Mouse (Mus musculus) midbrain, embryonic 13.5 days (tissue): ENCODE results near the gene Psd4. TPM values are rescaled to one million over a fixed set of nuclear protein-coding genes. Genes with fewer than 3 reads are reported as not detected.

Experiments
- ATAC-seq: fragments of 200-750 bp; cut with Nextera tagmentation; 2 replicates; pipeline ENCODE4 v1.8.0; 2017; ENCODE audit warnings: mild to moderate bottlenecking, moderate TSS enrichment, moderate library complexity
- H3K27ac ChIP-seq: fragments of 300-500 bp; sonication (generic); 2 replicates; pipeline ENCODE4 v1.5.1; 2015; ENCODE audit warnings: inconsistent platforms, mild to moderate bottlenecking, moderate library complexity
- H3K27me3 ChIP-seq: fragments of 300-500 bp; sonication (generic); 2 replicates; pipeline ENCODE4 v1.6.1; 2015; ENCODE audit warnings: mild to moderate bottlenecking, inconsistent platforms
- H3K36me3 ChIP-seq: fragments of 300-500 bp; sonication (generic); 2 replicates; pipeline ENCODE4 v1.6.1; 2015; ENCODE audit warnings: mild to moderate bottlenecking, inconsistent platforms
- H3K4me1 ChIP-seq: fragments of 300-500 bp; sonication (generic); replicated peaks from 2 replicates; pipeline ENCODE4 v1.6.1; 2015; ENCODE audit warnings: inconsistent platforms
- H3K4me2 ChIP-seq: fragments of 300-500 bp; sonication (generic); replicated peaks from 2 replicates; pipeline ENCODE4 v1.6.1; 2015; ENCODE audit warnings: moderate library complexity, mild to moderate bottlenecking, inconsistent platforms
- H3K4me3 ChIP-seq: fragments of 300-500 bp; sonication (generic); replicated peaks from 2 replicates; pipeline ENCODE4 v1.5.1; 2015; ENCODE audit warnings: mild to moderate bottlenecking, inconsistent platforms
- H3K9ac ChIP-seq: fragments of 300-500 bp; sonication (generic); replicated peaks from 2 replicates; pipeline ENCODE4 v1.6.1; 2015; ENCODE audit warnings: mild to moderate bottlenecking, inconsistent platforms
- H3K9me3 ChIP-seq: fragments of 300-500 bp; sonication (generic); 2 replicates; pipeline ENCODE4 v1.6.1; 2016; ENCODE audit warnings: mild to moderate bottlenecking, inconsistent platforms
- WGBS: fragments of 180-500 bp; shearing (Covaris S2); methylation state at CpG from one replicate; pipeline ENCODE4 v1.1.7; 2015; 5-methylcytosine and 5-hydroxymethylcytosine counted together
- polyA plus RNA-seq: library from polyadenylated mRNA; unstranded; fragments of >200 nt; fragmentation: Nextera tagmentation; extraction: Ambion mirVana; gene quantifications from 2 replicates; pipeline ENCODE4 v1.2.1, GENCODE M21; 2015

The Psd4 gene
- polyA plus RNA-seq, 1 experiment from 2014 or later = 0.28 TPM

DNA sequence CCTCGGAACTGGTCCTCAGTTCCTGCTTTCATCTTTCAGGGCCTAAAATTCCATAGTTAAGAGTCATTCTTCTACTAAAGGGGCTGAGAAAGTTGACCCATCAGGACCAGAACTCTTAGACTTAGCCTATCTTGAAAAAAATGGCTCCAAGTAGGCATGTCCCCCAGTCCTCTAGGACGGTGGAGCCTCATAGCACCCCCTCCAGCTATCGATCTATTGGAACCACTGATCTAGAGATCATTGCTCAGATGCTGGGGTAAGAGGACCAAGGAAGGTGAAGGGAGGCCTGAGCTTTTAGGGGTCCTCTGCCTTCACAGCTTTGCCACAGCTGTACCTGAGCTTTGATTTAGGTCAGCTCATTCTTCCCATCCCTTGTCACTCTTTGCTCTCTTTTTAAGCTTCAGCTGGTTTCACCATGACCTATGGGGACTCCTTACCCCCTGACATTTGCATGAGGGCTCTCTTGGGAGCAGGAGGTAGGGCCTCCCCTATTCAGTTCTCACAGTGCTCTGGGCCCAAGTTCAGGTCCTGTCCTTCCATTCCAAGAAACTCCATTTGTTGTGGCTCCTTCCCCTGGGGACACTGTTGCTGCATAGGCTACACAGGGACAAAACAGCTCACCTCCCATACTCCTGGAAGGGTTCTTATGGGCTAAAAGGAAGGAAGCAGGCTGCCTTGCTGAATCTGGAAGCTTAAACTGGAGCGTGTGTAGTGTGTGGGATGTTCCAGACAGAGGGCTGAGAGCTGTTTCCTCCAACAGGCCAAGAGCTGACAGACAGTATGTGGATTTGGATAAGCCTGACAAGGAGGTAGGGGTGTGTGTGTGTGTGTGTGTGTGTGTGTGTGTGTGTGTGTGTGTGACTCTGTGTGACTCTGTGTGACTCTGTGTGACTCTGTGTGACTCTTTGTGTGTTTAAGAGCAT is 20.2 kb downstream of the Psd4 start:
- WGBS = 94% methylated on average over 4 of the region's 4 CpGs
- H3K9ac ChIP-seq = no peak overlapping the region
- H3K27ac ChIP-seq = no peak overlapping the region
- no peaks in the 10 kb centered on the region for H3K27me3 ChIP-seq
- ATAC-seq = no peak
- H3K36me3 ChIP-seq = no peaks in the 10 kb centered on the region
- no peaks in the 10 kb centered on the region for H3K4me1 ChIP-seq
- no peak overlapping the region for H3K4me2 ChIP-seq
- no peak overlapping the region for H3K4me3 ChIP-seq
- H3K9me3 ChIP-seq = no peaks in the 10 kb centered on the region

DNA sequence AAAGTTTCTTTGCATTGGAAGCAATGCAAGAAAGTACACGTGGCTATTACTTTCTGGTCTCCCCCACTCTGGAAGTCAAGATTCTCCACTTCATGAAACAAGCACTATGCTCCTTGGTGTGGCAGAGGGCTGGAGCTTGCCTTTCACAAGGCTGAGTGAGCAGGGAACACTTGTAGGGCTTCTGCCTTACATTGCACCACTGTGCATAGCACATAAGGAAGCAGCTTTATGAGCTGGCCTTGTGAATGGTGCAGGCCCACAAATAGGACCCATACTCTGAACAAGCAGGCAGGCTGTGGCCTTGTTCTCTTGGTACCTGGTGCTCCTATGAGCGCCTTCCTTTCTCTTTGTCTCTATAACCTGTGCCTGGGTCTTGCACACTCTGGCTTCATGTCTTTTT is 25.9 kb downstream of the Psd4 start:
- no peaks in the 10 kb centered on the region for H3K4me1 ChIP-seq
- no peaks in the 10 kb centered on the region for H3K36me3 ChIP-seq
- 86% methylated on average over 2 of the region's 2 CpGs for WGBS
- H3K9ac ChIP-seq = no peak overlapping the region
- H3K9me3 ChIP-seq = no peaks in the 10 kb centered on the region
- no peak overlapping the region for H3K27ac ChIP-seq
- H3K4me2 ChIP-seq = no peak overlapping the region
- no peak for ATAC-seq
- H3K27me3 ChIP-seq = no peaks in the 10 kb centered on the region
- no peak overlapping the region for H3K4me3 ChIP-seq

DNA sequence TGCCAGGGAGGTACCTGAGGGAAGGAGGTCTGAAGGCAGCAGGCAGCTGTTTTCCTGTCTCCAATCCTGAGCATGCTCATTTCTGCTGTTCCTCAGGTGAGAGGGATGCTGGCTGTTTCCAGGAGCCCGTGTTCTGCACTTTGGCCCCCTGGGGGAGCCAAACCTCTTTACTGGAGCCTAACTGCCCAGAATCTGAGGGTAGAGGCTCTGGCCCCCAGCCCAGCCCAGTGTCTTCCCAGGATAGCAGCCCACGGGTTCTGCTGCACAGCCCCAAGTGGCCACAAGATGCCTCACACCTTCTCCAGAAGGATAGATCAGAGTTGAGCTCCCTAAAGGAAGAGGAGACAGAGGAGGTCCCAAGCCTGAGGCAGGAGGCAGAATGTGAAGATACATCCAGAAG is 29.7 kb downstream of the Psd4 start:
- 20% methylated on average over 2 of the region's 2 CpGs for WGBS
- no peak for ATAC-seq

DNA sequence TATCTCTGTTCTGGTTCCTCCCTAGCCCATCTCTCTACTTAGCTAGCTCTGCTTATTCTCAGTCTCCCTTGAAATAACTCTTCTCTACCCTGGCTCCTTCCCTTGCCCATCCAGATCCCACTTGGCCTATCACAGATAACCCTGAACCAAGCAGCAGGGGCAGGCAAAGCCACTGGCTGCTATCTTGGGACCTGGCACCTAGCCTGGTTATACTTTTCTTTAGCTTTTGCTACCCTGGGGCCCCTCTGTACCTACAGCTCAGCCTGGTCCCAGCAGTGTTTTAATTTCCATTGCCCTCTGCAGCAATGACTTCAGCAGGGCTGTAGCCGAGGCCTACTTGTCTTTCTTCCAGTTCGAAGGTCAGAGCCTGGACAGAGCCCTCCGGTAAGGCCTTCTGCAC is 33.3 kb downstream of the Psd4 start:
- Histone ChIP-seq H3K27me3 (peaks cover 9% of the 10 kb centered on the region), H3K9me3 (no peaks in the 10 kb centered on the region), H3K4me3 (no peak overlapping the region), H3K4me2 (no peak overlapping the region), H3K36me3 (no peaks in the 10 kb centered on the region), H3K9ac (no peak overlapping the region), H3K27ac (no peak overlapping the region), H3K4me1 (peaks cover 5% of the 10 kb centered on the region; the same call in 1 of the 2 replicates)
- 86% methylated on average over 3 of the region's 3 CpGs for WGBS
- ATAC-seq = no peak

More for the DNA sequence above, 29.7 kb downstream of the Psd4 start:
- no peaks in the 10 kb centered on the region for H3K4me1 ChIP-seq
- no peak overlapping the region for H3K27ac ChIP-seq
- H3K4me3 ChIP-seq = no peak overlapping the region
- H3K36me3 ChIP-seq = no peaks in the 10 kb centered on the region
- no peaks in the 10 kb centered on the region for H3K9me3 ChIP-seq
- no peak overlapping the region for H3K4me2 ChIP-seq
- H3K9ac ChIP-seq = no peak overlapping the region
- H3K27me3 ChIP-seq = no peaks in the 10 kb centered on the region

DNA sequence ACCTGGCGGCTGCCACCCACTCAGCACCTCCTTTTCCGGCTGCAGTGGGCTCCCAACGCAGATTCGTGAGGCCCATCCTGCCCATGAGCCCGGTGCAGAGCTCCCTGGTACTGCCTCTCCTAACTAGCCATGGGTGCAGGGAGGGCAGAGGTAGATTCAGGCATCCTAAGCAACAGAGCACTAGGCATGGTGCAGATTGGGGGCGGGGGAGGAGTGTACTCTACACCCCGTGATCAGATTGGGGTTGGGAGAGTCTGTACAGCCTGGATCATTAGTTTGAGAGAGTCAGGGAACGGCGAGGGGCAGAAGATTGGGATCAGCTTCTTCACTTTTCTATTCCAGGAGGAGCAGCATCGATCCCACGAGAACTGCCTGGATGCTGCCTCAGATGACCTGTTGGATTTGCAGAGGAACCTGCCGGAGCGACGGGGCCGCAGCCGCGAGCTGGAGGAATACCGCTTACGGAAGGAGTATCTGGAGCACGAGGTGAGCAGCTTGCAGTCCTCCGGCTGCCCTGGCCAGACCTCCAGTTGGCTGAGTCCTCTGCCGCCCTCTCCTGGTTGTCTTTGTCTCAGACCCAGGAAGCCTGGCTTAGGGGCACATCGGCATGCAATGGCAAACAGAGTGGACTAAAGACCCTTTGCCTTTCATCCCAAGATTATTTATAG is 38.1 kb downstream of the Psd4 start:
- H3K27ac ChIP-seq = no peak overlapping the region
- peak overlapping the region; percentile 54; the same call in 1 of the 2 replicates for H3K9ac ChIP-seq
- H3K9me3 ChIP-seq = no peaks in the 10 kb centered on the region
- no peaks in the 10 kb centered on the region for H3K36me3 ChIP-seq
- peak; percentile 84 for ATAC-seq
- H3K4me1 ChIP-seq = peaks cover 16% of the 10 kb centered on the region
- peak overlapping the region; percentile 30 for H3K4me3 ChIP-seq
- peaks cover 17% of the 10 kb centered on the region for H3K27me3 ChIP-seq
- 13% methylated on average over 23 of the region's 23 CpGs for WGBS
- peak overlapping the region; percentile 58 for H3K4me2 ChIP-seq

DNA sequence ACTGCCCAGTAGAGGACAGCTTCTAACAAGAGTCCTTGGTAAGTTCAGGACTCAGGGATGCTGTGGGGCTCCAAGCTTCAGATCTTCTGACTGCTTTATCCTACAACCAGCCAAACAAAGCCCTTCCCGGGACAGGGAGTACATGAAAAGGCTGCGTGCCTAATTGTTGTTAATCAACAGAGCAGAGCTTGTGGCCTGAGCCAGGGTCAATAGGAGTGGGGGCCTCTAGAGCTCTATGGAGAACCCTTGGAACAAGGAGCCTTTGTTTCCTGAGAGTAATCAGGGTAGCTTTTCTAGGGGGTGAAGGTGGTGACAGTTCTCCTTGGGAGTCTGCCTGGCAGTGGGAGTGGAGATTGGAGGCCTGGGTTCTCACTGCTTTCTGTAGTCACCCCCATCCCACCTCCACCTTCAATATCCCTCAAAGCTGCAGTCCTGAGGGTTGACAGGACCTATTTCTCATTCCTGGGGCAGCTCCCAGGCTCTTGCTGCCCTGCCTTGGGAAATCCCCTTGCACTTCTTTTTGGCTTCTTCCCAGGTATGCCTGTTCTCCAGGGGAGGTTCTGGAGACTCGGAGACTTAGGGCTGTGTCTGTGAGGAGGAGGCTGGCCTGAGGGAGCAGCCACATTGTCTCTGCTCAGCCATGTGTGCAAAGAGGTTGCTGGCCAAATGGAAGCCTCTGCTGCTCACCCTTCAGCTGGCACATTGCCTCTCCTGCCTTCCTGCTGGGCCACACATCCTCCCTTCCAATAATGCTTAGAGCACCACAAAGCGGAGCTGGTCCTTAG is 40.5 kb downstream of the Psd4 start:
- Histone ChIP-seq H3K9ac (no peak overlapping the region), H3K27me3 (peaks cover 19% of the 10 kb centered on the region), H3K9me3 (no peaks in the 10 kb centered on the region), H3K4me2 (no peak overlapping the region), H3K27ac (no peak overlapping the region), H3K4me3 (no peak overlapping the region), H3K36me3 (no peaks in the 10 kb centered on the region), H3K4me1 (peaks cover 16% of the 10 kb centered on the region)
- 14% methylated on average over 4 of the region's 4 CpGs for WGBS
- ATAC-seq = no peak

DNA sequence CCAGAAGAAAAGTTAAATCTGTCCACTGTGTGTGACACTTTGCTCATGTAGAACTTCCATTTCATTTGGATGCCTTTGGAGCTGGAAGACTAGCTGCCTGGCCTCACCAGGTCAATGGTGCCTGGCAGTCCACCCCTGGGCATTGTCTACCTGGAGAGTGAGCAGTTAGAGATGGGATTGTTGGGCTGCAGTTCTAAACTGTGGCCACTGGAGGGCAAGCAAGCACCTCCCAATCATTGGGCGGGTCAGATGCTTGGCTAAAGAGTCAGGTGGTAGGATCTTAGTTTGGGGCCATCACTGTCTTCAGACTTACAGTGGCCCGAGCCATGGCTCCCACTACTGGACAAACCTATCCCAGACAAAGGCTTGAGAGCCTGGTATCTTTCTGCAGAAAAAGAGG is 41.8 kb downstream of the Psd4 start:
- H3K9ac ChIP-seq = no peak overlapping the region
- peak; percentile 65 for ATAC-seq
- no peaks in the 10 kb centered on the region for H3K9me3 ChIP-seq
- H3K4me1 ChIP-seq = peaks cover 26% of the 10 kb centered on the region
- no peaks in the 10 kb centered on the region for H3K36me3 ChIP-seq
- 0% methylated on average over 2 of the region's 2 CpGs for WGBS
- H3K27me3 ChIP-seq = peaks cover 19% of the 10 kb centered on the region
- no peak overlapping the region for H3K4me2 ChIP-seq
- H3K27ac ChIP-seq = no peak overlapping the region
- H3K4me3 ChIP-seq = no peak overlapping the region

DNA sequence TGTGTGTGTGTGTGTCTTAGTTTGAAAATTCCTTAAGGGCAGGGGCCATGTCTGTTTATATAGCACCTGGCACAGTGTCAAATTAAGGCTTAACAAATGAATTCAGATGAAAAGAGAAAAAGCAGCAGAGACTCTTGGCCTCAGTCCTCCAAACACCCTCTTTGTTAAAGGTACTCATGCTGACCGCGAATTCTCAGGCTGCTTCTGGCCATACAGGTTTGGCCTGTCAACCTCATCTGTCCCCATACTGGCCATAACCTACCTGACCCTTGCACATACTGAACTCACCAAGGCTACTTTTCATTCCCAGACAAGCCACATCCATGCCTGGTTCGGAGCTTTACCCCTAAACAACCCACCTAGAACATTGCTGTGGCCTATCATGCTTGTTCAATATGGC is 45.8 kb downstream of the Psd4 start:
- Histone ChIP-seq H3K4me3 (no peak overlapping the region), H3K9me3 (no peaks in the 10 kb centered on the region), H3K9ac (no peak overlapping the region), H3K27ac (no peak overlapping the region), H3K27me3 (peaks cover 13% of the 10 kb centered on the region), H3K4me2 (no peak overlapping the region), H3K4me1 (peaks cover 22% of the 10 kb centered on the region), H3K36me3 (no peaks in the 10 kb centered on the region)
- ATAC-seq = no peak
- WGBS = 74% methylated on average over 3 of the region's 3 CpGs

DNA sequence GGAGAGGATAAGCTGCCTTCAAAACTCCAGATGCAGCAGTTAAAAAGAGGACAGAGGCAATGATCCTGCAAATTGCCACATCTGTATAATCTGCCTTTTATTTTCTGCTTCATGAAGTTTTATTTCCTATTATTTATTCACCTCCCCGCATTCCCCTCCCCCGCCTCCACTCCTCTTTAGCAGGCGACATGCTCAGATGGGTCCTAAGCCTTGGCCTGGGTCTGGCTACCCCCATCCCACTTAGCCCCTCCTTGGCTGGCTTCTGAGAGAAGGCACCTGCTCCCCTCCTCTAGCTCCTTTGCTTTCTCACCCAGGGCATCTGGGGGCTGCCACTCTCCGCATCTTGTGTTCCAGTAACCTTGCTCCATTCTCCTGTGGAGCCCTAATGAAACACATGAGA is 46.3 kb downstream of the Psd4 start:
- peaks cover 16% of the 10 kb centered on the region for H3K27me3 ChIP-seq
- 63% methylated on average over 4 of the region's 4 CpGs for WGBS
- no peaks in the 10 kb centered on the region for H3K9me3 ChIP-seq
- H3K9ac ChIP-seq = no peak overlapping the region
- H3K36me3 ChIP-seq = no peaks in the 10 kb centered on the region
- no peak overlapping the region for H3K4me3 ChIP-seq
- no peak for ATAC-seq
- no peak overlapping the region for H3K27ac ChIP-seq
- H3K4me1 ChIP-seq = peaks cover 21% of the 10 kb centered on the region
- H3K4me2 ChIP-seq = no peak overlapping the region

DNA sequence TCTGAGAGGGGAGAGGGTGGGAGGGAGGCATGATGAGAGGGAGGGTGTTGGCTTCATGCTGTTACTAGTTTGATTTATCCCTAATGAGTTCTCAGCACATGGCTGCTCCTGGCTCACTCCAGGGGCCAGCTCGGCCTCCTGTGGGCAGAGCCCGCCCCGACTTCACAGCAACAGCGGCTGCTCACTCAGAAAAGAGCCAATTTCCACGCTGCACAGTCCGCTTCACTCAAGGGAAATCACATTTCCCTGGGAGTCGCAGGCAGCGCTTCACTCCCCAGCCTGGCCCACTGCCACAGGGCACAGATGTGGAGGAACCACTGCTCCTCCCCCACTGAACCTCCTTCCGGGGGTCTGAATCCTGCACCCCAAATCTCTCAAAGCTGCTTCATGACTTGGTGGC is 49.3 kb downstream of the Psd4 start:
- H3K36me3 ChIP-seq = no peaks in the 10 kb centered on the region
- H3K27ac ChIP-seq = peak overlapping the region; percentile 41; the same call in 1 of the 2 replicates
- peaks cover 21% of the 10 kb centered on the region for H3K4me1 ChIP-seq
- WGBS = 3% methylated on average over 9 of the region's 9 CpGs
- H3K4me2 ChIP-seq = no peak overlapping the region
- no peak overlapping the region; the same call in 1 of the 2 replicates for H3K9ac ChIP-seq
- ATAC-seq = peak; percentile 80
- H3K4me3 ChIP-seq = no peak overlapping the region
- no peaks in the 10 kb centered on the region for H3K9me3 ChIP-seq
- peaks cover 13% of the 10 kb centered on the region for H3K27me3 ChIP-seq

DNA sequence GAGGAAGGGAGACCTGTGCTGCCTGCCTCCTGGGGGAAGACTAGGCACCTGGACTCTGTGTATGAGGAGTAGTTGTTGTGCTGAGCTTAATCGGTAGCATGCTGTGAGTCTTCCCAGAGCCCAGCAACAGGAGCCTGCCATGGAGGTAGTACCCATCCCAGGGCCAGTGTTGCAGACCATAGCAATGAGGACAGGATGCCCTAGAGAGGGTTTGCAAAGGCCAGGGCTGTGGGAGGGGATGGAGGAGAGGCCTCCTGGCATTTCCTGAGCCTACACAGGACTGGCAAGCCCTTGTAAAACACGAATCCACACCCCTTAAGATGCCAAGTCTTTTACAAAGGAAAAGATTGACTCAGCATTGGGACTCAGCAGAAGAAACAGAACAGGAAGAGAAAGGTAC is 49.7 kb downstream of the Psd4 start:
- no peak overlapping the region for H3K4me3 ChIP-seq
- no peaks in the 10 kb centered on the region for H3K9me3 ChIP-seq
- H3K27ac ChIP-seq = peak overlapping the region; percentile 41
- no peak overlapping the region for H3K4me2 ChIP-seq
- ATAC-seq = peak; percentile 28
- H3K4me1 ChIP-seq = peaks cover 21% of the 10 kb centered on the region
- H3K9ac ChIP-seq = no peak overlapping the region
- peaks cover 13% of the 10 kb centered on the region for H3K27me3 ChIP-seq
- H3K36me3 ChIP-seq = no peaks in the 10 kb centered on the region
- WGBS = 12% methylated on average over 2 of the region's 2 CpGs

DNA sequence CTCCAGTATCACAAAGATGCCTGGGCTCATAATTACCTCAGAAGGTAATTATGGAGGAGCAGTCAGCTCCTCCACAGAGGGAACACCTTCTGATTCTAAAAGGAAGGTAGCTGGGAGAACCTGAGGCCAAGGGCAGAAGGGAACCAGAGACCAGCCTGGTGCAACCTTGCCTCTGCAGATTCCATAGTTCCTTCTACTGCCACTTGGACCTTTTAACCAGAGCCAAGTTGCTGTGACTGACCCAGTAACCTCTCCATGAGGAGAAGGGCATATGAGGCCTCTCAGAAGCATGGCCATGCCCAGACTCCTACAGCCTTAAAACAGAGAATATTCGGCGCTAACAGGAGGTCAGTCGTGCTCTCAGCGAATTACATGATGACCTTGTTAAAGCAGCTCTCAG is 50.2 kb downstream of the Psd4 start:
- H3K4me2 ChIP-seq = no peak overlapping the region
- ATAC-seq = no peak

More for the DNA sequence above, 50.2 kb downstream of the Psd4 start:
- Histone ChIP-seq H3K27ac (0 out of 2 replicates have a peak overlapping the region, but pooled peaks have one; percentile 41), H3K4me1 (peaks cover 21% of the 10 kb centered on the region), H3K9me3 (no peaks in the 10 kb centered on the region), H3K4me3 (no peak overlapping the region), H3K27me3 (peaks cover 13% of the 10 kb centered on the region), H3K36me3 (no peaks in the 10 kb centered on the region), H3K9ac (no peak overlapping the region)
- 90% methylated on average over 4 of the region's 4 CpGs for WGBS
